8 mouse cellular contexts compared by ENCODE assay signal in genomic region chr5:36796296-36797014, GRCm38 (mm10). TPM values are rescaled to one million over a fixed set of nuclear protein-coding genes. Genes with fewer than 3 reads are reported as not detected.
DNase-seq lines count a peak whose midpoint lies in the region; ATAC-seq lines count a peak whose summit lies in the region.
"Not testable (repeated sequence)": the region's sequence is repeated elsewhere in the genome, so short reads cannot be mapped to it uniquely, and the experiment has no call there.

Gene Mrfap1 (minus strand): TSS chr5:36796772.

- H3K4me1 ChIP-seq in hindbrain, embryonic 12.5 days: peaks cover 13% of the 10 kb centered on the region

- H3K36me3 ChIP-seq in hindbrain, embryonic 12.5 days: not testable (repeated sequence)

- peak within 1 kb of the TSS; percentile 54 for H3K4me2 ChIP-seq in hindbrain, embryonic 12.5 days (replicated peaks)

- H3K27me3 ChIP-seq in hindbrain, embryonic 12.5 days: not testable (repeated sequence)

- ATAC-seq in hindbrain, embryonic 12.5 days (ENCODE audit: low FRiP score): peak; percentile 88

- peak within 1 kb of the TSS; percentile 95 for H3K27ac ChIP-seq in hindbrain, embryonic 12.5 days

- peak; percentile 98 for DNase-seq in NIH3T3 (ENCODE audit: low read depth)
- DNase-seq in cerebellum, postnatal 10 days: peak; percentile 96 to 97
- DNase-seq in frontal cortex, postnatal 10 days (ENCODE audit: low spot score in 2 of 2): peak; percentile 87 to 93
- peak; percentile 94 to 96 for DNase-seq in layer of hippocampus, postnatal 14 days (ENCODE audit: low spot score in 2 of 2)
- DNase-seq in lung, postnatal 14 days: peak; percentile 94
- peak; percentile 88 for DNase-seq in retina, adult 2 months (ENCODE audit: low read depth, low spot score)
- DNase-seq in thymus, postnatal 36 days: peak; percentile 94 to 96

- H3K9me3 ChIP-seq in hindbrain, embryonic 12.5 days (replicated peaks): not testable (repeated sequence)

- WGBS in hindbrain, embryonic 12.5 days: under 1% methylated on average over 90 of the region's 90 CpGs

- H3K9ac ChIP-seq in hindbrain, embryonic 12.5 days: peak within 1 kb of the TSS; percentile 85

- H3K4me3 ChIP-seq in hindbrain, embryonic 12.5 days: peak within 1 kb of the TSS; percentile 71

RNA-seq across cellular contexts. Expression of gene Mrfap1, which starts in this region (rescaled TPM):
- 495 and 532 TPM in 2 replicates for polyA plus RNA-seq in hindbrain, embryonic 12.5 days (2016; fragmentation: Nextera tagmentation; extraction: Ambion mirVana)
- 100 to 1,000 TPM; 537 to 543 TPM for total RNA-seq in layer of hippocampus, postnatal 14 days (2021)

Comparison
In these comparisons a context has a peak if more than half of its experiments do, and no peak if none do; other contexts are left out.
1. Peak in every context shown above with its lines: DNase-seq, ATAC-seq, H3K4me3 ChIP-seq and H3K27ac ChIP-seq.